Mouse (Mus musculus): ENCODE results near the gene Pitpnb. TPM values are rescaled to one million over a fixed set of nuclear protein-coding genes. Genes with fewer than 3 reads are reported as not detected.

Gene Pitpnb
- polyA plus RNA-seq, 1 experiment from 2014 or later, result 131 TPM

GRCm38 (mm10) chr5:111396199-111396598 is 65.6 kb downstream of the Pitpnb start:
- no peak overlapping the region for H3K27ac ChIP-seq (ENCODE audit: low read depth, low read length)
- H3K9ac ChIP-seq (ENCODE audit: low read length), result no peak overlapping the region
- no peak for DNase-seq (ENCODE audit: low spot score)
- 81% methylated on average over 4 of the region's 4 CpGs for WGBS
- H3K4me2 ChIP-seq (ENCODE audit: low read depth), result no peak overlapping the region
- ATAC-seq (ENCODE audit: insufficient read depth, low FRiP score, low TSS enrichment), result no peak
- no peaks in the 10 kb centered on the region for H3K9me3 ChIP-seq (ENCODE audit: control insufficient read depth, low read length)
- no peak overlapping the region for H3K4me3 ChIP-seq (ENCODE audit: low read depth, low read length)
- no peaks in the 10 kb centered on the region for H3K27me3 ChIP-seq (ENCODE audit: control insufficient read depth, insufficient read depth, low read length)
- no peaks in the 10 kb centered on the region for H3K36me3 ChIP-seq (ENCODE audit: control insufficient read depth, insufficient read depth, low read length)
- H3K4me1 ChIP-seq (ENCODE audit: control insufficient read depth, insufficient read depth, low read length), result peaks cover 24% of the 10 kb centered on the region

GRCm38 (mm10) chr5:111398471-111398870 is 67.9 kb downstream of the Pitpnb start:
- H3K4me3 ChIP-seq (ENCODE audit: low read depth, low read length), result no peak overlapping the region
- H3K27ac ChIP-seq (ENCODE audit: low read depth, low read length), result no peak overlapping the region
- no peaks in the 10 kb centered on the region for H3K27me3 ChIP-seq (ENCODE audit: control insufficient read depth, insufficient read depth, low read length)
- H3K9me3 ChIP-seq (ENCODE audit: control insufficient read depth, low read length), result no peaks in the 10 kb centered on the region
- WGBS, result 49% methylated on average over 4 of the region's 4 CpGs
- H3K4me1 ChIP-seq (ENCODE audit: control insufficient read depth, insufficient read depth, low read length), result peaks cover 18% of the 10 kb centered on the region
- no peak for DNase-seq (ENCODE audit: low spot score)
- H3K9ac ChIP-seq (ENCODE audit: low read length), result no peak overlapping the region
- no peak overlapping the region for H3K4me2 ChIP-seq (ENCODE audit: low read depth)
- ATAC-seq (ENCODE audit: insufficient read depth, low FRiP score, low TSS enrichment), result no peak
- H3K36me3 ChIP-seq (ENCODE audit: control insufficient read depth, insufficient read depth, low read length), result no peaks in the 10 kb centered on the region

- Histone ChIP-seq H3K27ac (ENCODE audit: low read depth, low read length) (no peak overlapping the region), H3K4me1 (ENCODE audit: control insufficient read depth, insufficient read depth, low read length) (peaks cover 10% of the 10 kb centered on the region), H3K9me3 (ENCODE audit: control insufficient read depth, low read length) (no peaks in the 10 kb centered on the region), H3K4me2 (ENCODE audit: low read depth) (no peak overlapping the region), H3K4me3 (ENCODE audit: low read depth, low read length) (no peak overlapping the region), H3K9ac (ENCODE audit: low read length) (no peak overlapping the region), H3K36me3 (ENCODE audit: control insufficient read depth, insufficient read depth, low read length) (no peaks in the 10 kb centered on the region), H3K27me3 (ENCODE audit: control insufficient read depth, insufficient read depth, low read length) (no peaks in the 10 kb centered on the region)
- DNase-seq (ENCODE audit: low spot score) (no peak), ATAC-seq (ENCODE audit: insufficient read depth, low FRiP score, low TSS enrichment) (no peak)
- WGBS, result 80% methylated on average over 4 of the region's 4 CpGs
These were observed 68.7 kb downstream of the Pitpnb start for GRCm38 (mm10) chr5:111399271-111399670.

- no peaks in the 10 kb centered on the region for H3K4me1 ChIP-seq (ENCODE audit: control insufficient read depth, insufficient read depth, low read length)
- no peak overlapping the region for H3K9ac ChIP-seq (ENCODE audit: low read length)
- DNase-seq (ENCODE audit: low spot score) (no peak), ATAC-seq (ENCODE audit: insufficient read depth, low FRiP score, low TSS enrichment) (no peak)
- 81% methylated on average over 19 of the region's 19 CpGs for WGBS
- H3K27me3 ChIP-seq (ENCODE audit: control insufficient read depth, insufficient read depth, low read length), result no peaks in the 10 kb centered on the region
- H3K4me3 ChIP-seq (ENCODE audit: low read depth, low read length), result no peak overlapping the region
- H3K27ac ChIP-seq (ENCODE audit: low read depth, low read length), result no peak overlapping the region
- H3K4me2 ChIP-seq (ENCODE audit: low read depth), result no peak overlapping the region
- no peaks in the 10 kb centered on the region for H3K36me3 ChIP-seq (ENCODE audit: control insufficient read depth, insufficient read depth, low read length)
- H3K9me3 ChIP-seq (ENCODE audit: control insufficient read depth, low read length), result no peaks in the 10 kb centered on the region
These were observed 71.5 kb downstream of the Pitpnb start for GRCm38 (mm10) chr5:111401879-111402650.

GRCm38 (mm10) chr5:111402651-111402996 is 72.1 kb downstream of the Pitpnb start:
- H3K27ac ChIP-seq (ENCODE audit: low read depth, low read length), result no peak overlapping the region
- no peaks in the 10 kb centered on the region for H3K9me3 ChIP-seq (ENCODE audit: control insufficient read depth, low read length)
- 90% methylated on average over 6 of the region's 6 CpGs for WGBS
- no peaks in the 10 kb centered on the region for H3K27me3 ChIP-seq (ENCODE audit: control insufficient read depth, insufficient read depth, low read length)
- no peak overlapping the region for H3K4me2 ChIP-seq (ENCODE audit: low read depth)
- no peaks in the 10 kb centered on the region for H3K4me1 ChIP-seq (ENCODE audit: control insufficient read depth, insufficient read depth, low read length)
- ATAC-seq (ENCODE audit: insufficient read depth, low FRiP score, low TSS enrichment) (no peak), DNase-seq (ENCODE audit: low spot score) (no peak)
- H3K36me3 ChIP-seq (ENCODE audit: control insufficient read depth, insufficient read depth, low read length), result no peaks in the 10 kb centered on the region
- no peak overlapping the region for H3K4me3 ChIP-seq (ENCODE audit: low read depth, low read length)
- H3K9ac ChIP-seq (ENCODE audit: low read length), result no peak overlapping the region

GRCm38 (mm10) chr5:111404721-111405120 is 74.2 kb downstream of the Pitpnb start:
- H3K4me3 ChIP-seq (ENCODE audit: low read depth, low read length), result no peak overlapping the region
- H3K9ac ChIP-seq (ENCODE audit: low read length), result no peak overlapping the region
- no peaks in the 10 kb centered on the region for H3K36me3 ChIP-seq (ENCODE audit: control insufficient read depth, insufficient read depth, low read length)
- no peak for DNase-seq (ENCODE audit: low spot score)
- ATAC-seq (ENCODE audit: insufficient read depth, low FRiP score, low TSS enrichment), result no peak
- no peaks in the 10 kb centered on the region for H3K27me3 ChIP-seq (ENCODE audit: control insufficient read depth, insufficient read depth, low read length)
- no peak overlapping the region for H3K27ac ChIP-seq (ENCODE audit: low read depth, low read length)
- peaks cover 8% of the 10 kb centered on the region; the same call in 1 of the 2 replicates for H3K4me1 ChIP-seq (ENCODE audit: control insufficient read depth, insufficient read depth, low read length)
- 69% methylated on average over 6 of the region's 6 CpGs for WGBS
- no peak overlapping the region for H3K4me2 ChIP-seq (ENCODE audit: low read depth)
- no peaks in the 10 kb centered on the region for H3K9me3 ChIP-seq (ENCODE audit: control insufficient read depth, low read length)

GRCm38 (mm10) chr5:111408470-111409105 is 78.0 kb downstream of the Pitpnb start:
- H3K4me3 ChIP-seq (ENCODE audit: low read depth, low read length), result no peak overlapping the region
- no peaks in the 10 kb centered on the region for H3K36me3 ChIP-seq (ENCODE audit: control insufficient read depth, insufficient read depth, low read length)
- no peaks in the 10 kb centered on the region for H3K27me3 ChIP-seq (ENCODE audit: control insufficient read depth, insufficient read depth, low read length)
- peaks cover 8% of the 10 kb centered on the region; the same call in 1 of the 2 replicates for H3K4me1 ChIP-seq (ENCODE audit: control insufficient read depth, insufficient read depth, low read length)
- no peak overlapping the region for H3K4me2 ChIP-seq (ENCODE audit: low read depth)
- WGBS, result 9% methylated on average over 13 of the region's 14 CpGs
- no peak overlapping the region for H3K27ac ChIP-seq (ENCODE audit: low read depth, low read length)
- no peak for ATAC-seq (ENCODE audit: insufficient read depth, low FRiP score, low TSS enrichment)
- no peak overlapping the region for H3K9ac ChIP-seq (ENCODE audit: low read length)
- H3K9me3 ChIP-seq (ENCODE audit: control insufficient read depth, low read length), result no peaks in the 10 kb centered on the region
- DNase-seq (ENCODE audit: low spot score), result peak; percentile 38

GRCm38 (mm10) chr5:111409412-111410044 is 79.0 kb downstream of the Pitpnb start:
- Histone ChIP-seq H3K4me2 (ENCODE audit: low read depth) (no peak overlapping the region), H3K9me3 (ENCODE audit: control insufficient read depth, low read length) (no peaks in the 10 kb centered on the region), H3K4me3 (ENCODE audit: low read depth, low read length) (no peak overlapping the region), H3K27ac (ENCODE audit: low read depth, low read length) (no peak overlapping the region), H3K27me3 (ENCODE audit: control insufficient read depth, insufficient read depth, low read length) (0 out of 2 replicates have a peak, but pooled peaks cover 2% of the 10 kb centered on the region), H3K9ac (ENCODE audit: low read length) (no peak overlapping the region), H3K4me1 (ENCODE audit: control insufficient read depth, insufficient read depth, low read length) (peaks cover 14% of the 10 kb centered on the region), H3K36me3 (ENCODE audit: control insufficient read depth, insufficient read depth, low read length) (no peaks in the 10 kb centered on the region)
- WGBS, result 30% methylated on average over 1 of the region's 1 CpGs
- DNase-seq (ENCODE audit: low spot score) (peak; percentile 55), ATAC-seq (ENCODE audit: insufficient read depth, low FRiP score, low TSS enrichment) (no peak)
